ENCODE assay signal across 10 mouse cellular contexts in genomic region chr12:12313437-12313836, GRCm38 (mm10). TPM values are rescaled to one million over a fixed set of nuclear protein-coding genes. Genes with fewer than 3 reads are reported as not detected.
DNase-seq lines count a peak whose midpoint lies in the region; ATAC-seq and TF ChIP-seq lines count a peak whose summit lies in the region.
"Had no signal": no experiment of that assay in that cellular context is flagged by ENCODE, and none has a peak within 500 bp of the region (broad histone marks: within the 10 kb centered on the region; RNA-seq: fewer than 3 reads in every experiment).

No protein-coding gene starts in this region.

- H3K36me3 ChIP-seq in lung, postnatal 0 days (ENCODE audit: insufficient read depth, low read length) = no peaks in the 10 kb centered on the region
- H3K36me3 ChIP-seq in small intestine, adult 2 months (ENCODE audit: control insufficient read depth, insufficient read depth, low read length) = no peaks in the 10 kb centered on the region

- no peak overlapping the region for H3K4me3 ChIP-seq in gastrocnemius, adult 2 months
- no peak overlapping the region for H3K4me3 ChIP-seq in lung, postnatal 0 days (ENCODE audit: low read depth, low read length)
- no peak overlapping the region for H3K4me3 ChIP-seq in small intestine, adult 2 months (ENCODE audit: low read depth, low read length)

- intact Hi-C loops in gastrocnemius, adult 2 months (cut with DNase I) = loop anchor here (5.0 kb wide), 1 partner anchor 51 kb away; the partner anchor contains the start of gene Fam49a
- intact Hi-C loops in left cerebral cortex, postnatal 4 days (cut with DNase I) = loop anchor here (10.0 kb wide), 1 partner anchor 999 kb away; no protein-coding TSS in a partner anchor

- TF ChIP-seq EP300 in lung, postnatal 0 days (IDR thresholded peaks at IDR 0.05) = no peak

- ATAC-seq in lung, postnatal 0 days = no peak

- DNase-seq in gastrocnemius, adult 2 months = no peak
- DNase-seq in gastrocnemius, adult 18-20 months (ENCODE audit: low spot score) = no peak
- DNase-seq in lung, postnatal 0 days (ENCODE audit: low spot score) = no peak
- no peak for DNase-seq in lung, postnatal 25 days (ENCODE audit: low spot score)
- peak; percentile 29 for DNase-seq in T-cell, adult 2 months (ENCODE audit: low spot score)
- no peak for DNase-seq in left cerebral cortex, postnatal 4 days
- no peak for DNase-seq in right cerebral cortex, postnatal 10 days (ENCODE audit: low spot score in 2 of 2)
- DNase-seq: cerebellum, postnatal 36 days; gastrocnemius, postnatal 36 days had no signal

- H3K9ac ChIP-seq in lung, postnatal 0 days (replicated peaks; ENCODE audit: low read depth) = no peak overlapping the region

- TF ChIP-seq POLR2A in small intestine, adult 2 months (IDR thresholded peaks at IDR 0.05; ENCODE audit: low read depth, low read length) = no peak

- 0 out of 2 replicates have a peak, but pooled peaks cover 3% of the 10 kb centered on the region for H3K4me1 ChIP-seq in lung, postnatal 0 days (ENCODE audit: insufficient read depth, low read depth, low read length)
- H3K4me1 ChIP-seq in small intestine, adult 2 months (ENCODE audit: control insufficient read depth, insufficient read depth, insufficient read length, low read length) = no peaks in the 10 kb centered on the region

- no peaks in the 10 kb centered on the region for H3K27me3 ChIP-seq in lung, postnatal 0 days (replicated peaks; ENCODE audit: insufficient read depth, low read length)
- H3K27me3 ChIP-seq in small intestine, adult 2 months (ENCODE audit: control insufficient read depth, insufficient read depth, low read length) = no peaks in the 10 kb centered on the region

- H3K27ac ChIP-seq in gastrocnemius, adult 2 months = no peak overlapping the region
- H3K27ac ChIP-seq in lung, postnatal 0 days (ENCODE audit: low read length) = no peak overlapping the region
- no peak overlapping the region for H3K27ac ChIP-seq in small intestine, adult 2 months (ENCODE audit: insufficient read depth, low read depth, low read length)

- no peaks in the 10 kb centered on the region for H3K9me3 ChIP-seq in lung, postnatal 0 days (ENCODE audit: low read length)

- H3K4me2 ChIP-seq in lung, postnatal 0 days (replicated peaks; ENCODE audit: low read depth, low read length) = no peak overlapping the region

- peak; percentile 64 for TF ChIP-seq CTCF in gastrocnemius, adult 2 months (IDR thresholded peaks at IDR 0.05)
- TF ChIP-seq CTCF in lung, postnatal 0 days (IDR thresholded peaks at IDR 0.05) = peak; percentile 63
- peak; percentile 11; the same call in 1 of the 2 replicates for TF ChIP-seq CTCF in small intestine, adult 2 months (IDR thresholded peaks at IDR 0.05; ENCODE audit: extremely low read depth, insufficient read length, insufficient replicate concordance, low read depth, low read length)

RNA-seq across cellular contexts. Expression of gene Fam49a, which starts 51.5 kb away (rescaled TPM):
- 1 to 10 TPM; 5.5 to 6.3 TPM for total RNA-seq in gastrocnemius, adult 2 months (2021)
- 1 to 10 TPM; 3.0 to 4.0 TPM for total RNA-seq in gastrocnemius, adult 18-20 months (2021)
- polyA plus RNA-seq in lung, postnatal 0 days (2015; fragmentation: Nextera tagmentation; extraction: Ambion mirVana) = 15.3 and 16.7 TPM in 2 replicates
- polyA plus RNA-seq in small intestine, adult 2 months (2012; rRNA removed) = 0.34 and 0.70 TPM in 2 replicates
- 100 to 1,000 TPM; 346 to 364 TPM for total RNA-seq in left cerebral cortex, postnatal 4 days (2021)

Comparison
In these comparisons a context has a peak if more than half of its experiments do, and no peak if none do; other contexts are left out.
1. CTCF ChIP-seq: peak in every context shown above with its lines; median percentile 64 in gastrocnemius, adult 2 months; 63 in lung, postnatal 0 days; 11 in small intestine, adult 2 months.
2. RNA of gene Fam49a, which starts 51.5 kb away (total RNA-seq): 346 to 364 TPM in left cerebral cortex, postnatal 4 days; 5.5 to 6.3 TPM in gastrocnemius, adult 2 months and 3.0 to 4.0 TPM in gastrocnemius, adult 18-20 months; every median in the first group is over 10 times any median in the second.